Mouse (Mus musculus) retina, embryonic 14.5 days (tissue): ENCODE data around the gene Enpp3.

Experiments
- DNase-seq: peaks from one replicate; pipeline ENCODE4 v3.0.0-alpha.2; 2015; ENCODE audit warnings: low spot score

Enpp3 gene

DNA sequence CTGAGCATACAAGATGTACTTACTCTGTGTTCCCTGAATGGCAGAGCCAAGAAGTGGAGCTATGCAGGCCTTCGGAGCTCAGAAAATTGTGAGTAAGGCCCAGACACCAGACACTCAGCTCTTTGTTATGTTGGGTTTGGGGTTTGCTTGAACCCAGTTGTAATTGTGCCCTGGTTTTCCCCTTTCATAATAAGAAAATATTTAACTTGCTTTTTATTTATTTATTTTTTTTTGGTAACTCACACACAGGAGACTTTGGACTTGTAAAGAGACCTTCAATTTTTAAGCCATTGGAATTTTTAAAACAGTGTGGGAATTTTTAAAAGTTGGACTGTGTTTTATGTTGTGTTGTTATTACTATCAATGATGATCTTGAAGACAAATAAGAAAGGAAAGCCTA, at the start of gene Enpp3:
TSS of gene Enpp3 (minus strand) at position 148 of the 400 bp plus-strand sequence.
- no peak for DNase-seq

DNA sequence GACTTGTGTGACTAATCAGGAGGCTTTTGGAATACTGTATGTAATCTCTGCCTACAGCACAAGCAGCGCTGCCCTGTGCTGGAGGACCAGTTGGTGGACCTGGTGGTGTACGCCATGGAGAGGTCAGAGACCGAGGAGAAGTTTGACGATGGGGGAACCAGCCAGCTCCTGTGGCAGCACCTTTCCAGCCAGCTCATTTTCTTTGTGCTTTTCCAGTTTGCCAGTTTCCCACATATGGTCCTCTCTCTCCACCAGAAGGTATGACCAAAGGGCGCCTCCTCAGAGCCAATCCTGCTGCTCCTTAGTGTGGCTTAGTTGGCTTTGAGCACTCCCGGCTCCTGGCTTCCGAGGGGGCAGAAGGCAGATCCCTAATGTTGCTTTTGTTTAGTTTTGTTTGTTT, 45.7 kb upstream of the Enpp3 start:
- DNase-seq: no peak

DNA sequence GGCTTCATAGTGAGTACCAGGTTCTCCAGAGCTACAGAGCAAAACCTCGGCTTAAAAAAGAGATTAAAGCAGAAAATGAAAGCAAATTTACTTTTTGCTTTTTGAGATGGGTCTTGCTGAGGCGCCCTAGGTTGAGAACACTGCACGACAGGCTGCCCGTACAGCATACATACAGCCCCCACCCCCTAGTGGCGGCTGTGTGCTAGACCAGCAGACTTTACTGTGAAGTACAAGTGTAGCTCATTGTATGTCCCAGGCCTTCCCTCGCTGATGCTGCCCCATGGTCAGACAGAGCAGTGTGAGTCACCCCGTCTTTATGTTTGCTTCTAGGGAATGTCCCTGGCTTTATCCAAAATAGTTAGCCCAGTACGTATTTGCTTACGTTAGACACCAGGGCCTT, 43.4 kb upstream of the Enpp3 start:
- DNase-seq: peak; percentile 54

DNA sequence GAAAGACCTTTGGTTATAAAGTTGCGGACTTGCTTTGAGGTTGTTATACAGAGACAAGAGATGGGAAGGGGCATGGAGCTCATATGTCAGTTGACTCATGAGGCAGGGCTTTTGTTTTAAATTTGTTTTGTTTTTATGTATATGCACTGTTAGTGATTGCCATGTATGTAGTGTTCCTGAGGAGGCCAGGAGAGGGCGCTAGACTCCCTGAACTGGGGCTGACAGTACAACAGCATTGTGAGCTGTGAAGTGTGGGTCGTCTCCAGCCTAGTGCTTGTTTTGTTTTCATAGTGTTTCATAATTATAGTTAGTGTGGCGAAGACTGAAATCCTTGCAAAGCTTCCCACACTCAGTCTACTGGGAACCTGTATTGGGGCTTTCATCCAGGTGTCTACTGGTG, 31.0 kb upstream of the Enpp3 start:
- peak; percentile 29 for DNase-seq

DNA sequence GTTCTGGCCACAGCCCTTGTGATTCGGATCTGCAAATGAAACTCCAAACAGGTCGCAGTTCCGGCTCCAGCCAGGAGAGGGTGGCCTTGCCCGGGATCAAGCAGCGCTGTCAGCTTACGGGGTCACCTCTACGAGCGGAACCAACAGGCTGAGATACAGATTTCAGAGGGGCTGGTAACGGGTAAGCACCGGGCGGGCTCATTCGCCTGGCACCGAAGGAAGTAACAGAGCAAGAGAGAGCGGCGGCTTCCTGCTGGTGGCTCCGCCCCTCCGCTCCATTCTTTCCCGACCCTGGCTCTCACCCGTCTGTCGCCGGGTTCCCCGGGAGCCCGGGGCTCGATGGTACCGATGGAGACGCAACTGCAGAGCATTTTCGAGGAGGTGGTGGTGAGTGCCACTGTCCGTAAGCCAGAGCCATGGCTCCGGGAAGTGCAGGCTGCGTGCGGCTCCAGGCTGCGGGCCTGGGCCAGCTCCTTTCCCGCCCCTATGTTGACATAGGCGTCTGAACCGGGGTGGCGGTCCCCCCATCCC, 27.2 kb upstream of the Enpp3 start, which contains the start of gene Med23:
TSS of gene Med23 (plus strand) at position 227 of the 531 bp plus-strand sequence.
- DNase-seq: peak; percentile 98

DNA sequence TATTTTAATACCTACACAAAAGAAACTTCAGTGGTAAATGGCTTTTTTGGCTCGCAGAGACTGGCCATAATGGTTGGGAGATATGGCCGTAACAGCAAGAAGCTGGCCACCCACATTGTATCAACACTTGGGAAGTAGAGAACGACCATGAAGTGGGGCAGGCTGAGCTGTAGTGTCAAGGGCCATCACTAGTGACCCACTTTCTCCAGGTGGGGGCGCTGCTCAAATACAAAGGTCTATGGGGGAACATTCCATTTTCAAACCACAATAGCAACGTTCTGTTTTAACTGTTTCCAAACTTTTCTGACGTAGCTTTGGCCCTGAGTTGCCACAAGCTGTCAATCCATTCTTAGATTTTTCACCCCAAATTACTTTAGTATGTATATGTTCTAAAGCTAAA, 21.8 kb upstream of the Enpp3 start:
- DNase-seq: no peak

DNA sequence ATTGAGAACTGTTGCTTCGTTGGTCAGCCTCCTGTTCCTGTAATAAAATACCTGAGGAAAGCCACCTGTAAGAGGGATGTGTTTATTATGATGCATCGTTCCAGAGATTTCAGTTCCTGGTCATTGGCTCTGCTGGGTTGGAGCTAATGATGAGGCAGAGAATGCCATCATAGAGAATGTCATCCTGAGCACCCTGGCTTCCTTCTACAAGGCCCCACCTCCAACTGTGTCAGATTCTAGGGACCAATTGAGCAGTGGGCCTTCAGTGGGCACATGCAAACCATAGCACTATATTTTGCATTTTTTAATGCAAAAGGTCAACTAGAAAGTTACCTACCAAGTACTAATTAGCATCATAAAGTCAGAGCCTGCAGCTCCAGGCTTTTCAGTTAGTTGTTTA, 20.5 kb upstream of the Enpp3 start:
- no peak for DNase-seq

DNA sequence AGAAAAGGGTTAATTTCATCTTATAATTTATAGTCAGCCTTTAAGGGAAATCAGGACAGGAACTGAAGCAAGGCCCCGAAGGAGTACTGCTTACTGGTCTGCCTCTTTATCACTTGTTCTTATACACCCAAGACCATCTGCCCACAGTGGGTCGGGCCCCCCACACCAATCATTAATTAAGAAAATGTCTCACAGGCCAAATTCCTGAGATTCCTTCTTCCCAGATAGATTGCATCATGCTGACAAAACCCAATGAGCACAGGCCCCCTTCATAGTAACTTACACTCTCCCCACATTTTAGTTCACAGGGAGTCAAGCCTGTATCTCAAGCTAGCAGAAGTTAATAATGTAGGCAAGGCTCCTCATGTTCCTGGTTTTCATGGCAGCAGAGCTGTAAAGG, 625 bp downstream of the Enpp3 start:
- DNase-seq: no peak

DNA sequence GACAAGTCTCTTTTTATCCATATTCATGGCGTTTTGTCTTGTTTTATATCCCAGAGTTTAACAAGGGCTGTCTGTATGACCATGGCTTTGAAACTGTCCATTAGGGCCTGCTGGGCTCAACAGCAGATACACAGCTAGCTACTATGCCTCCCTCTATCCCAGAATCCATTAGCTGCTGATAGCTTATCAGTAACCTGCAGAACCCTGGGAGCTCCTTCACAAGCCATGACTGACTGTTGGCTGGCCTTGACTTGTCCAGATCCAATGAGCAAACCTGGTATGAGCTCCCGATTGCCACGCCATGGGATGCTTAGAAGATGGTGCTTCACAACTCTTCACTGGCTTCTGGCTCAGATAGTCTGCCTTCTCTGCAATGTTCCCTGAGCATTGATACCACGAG, 1.8 kb downstream of the Enpp3 start:
- no peak for DNase-seq

DNA sequence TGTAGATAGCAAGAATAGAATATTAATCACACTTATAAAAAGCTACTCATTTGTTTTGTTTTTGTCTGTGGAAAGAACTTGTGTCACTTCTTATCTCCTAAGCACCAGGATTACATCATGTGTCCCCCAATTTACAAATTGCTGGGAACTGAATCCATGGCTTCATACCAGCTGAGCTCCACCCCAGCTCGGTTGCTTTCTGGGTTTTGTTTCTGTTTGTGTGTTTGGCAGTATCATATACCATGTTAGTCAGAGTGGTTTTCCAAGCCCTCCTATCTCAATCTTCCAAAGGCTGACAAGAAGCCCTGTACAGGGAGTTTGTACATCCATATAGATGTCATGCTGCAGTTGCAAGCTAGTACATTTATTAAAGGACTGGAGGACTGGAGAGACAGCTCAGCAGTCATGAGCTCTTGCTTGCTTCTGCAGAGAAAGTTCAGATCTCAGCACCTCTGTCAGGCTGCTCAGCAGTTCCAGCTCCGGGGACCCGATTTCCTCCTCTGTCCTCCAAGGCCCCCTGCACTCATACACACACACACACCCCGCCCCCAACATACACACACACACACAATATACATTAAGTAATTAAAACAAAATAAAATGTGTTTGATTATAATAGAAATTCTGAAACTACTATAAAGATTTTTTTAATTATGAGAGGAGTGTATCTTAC, 6.1 kb downstream of the Enpp3 start:
- DNase-seq: no peak

DNA sequence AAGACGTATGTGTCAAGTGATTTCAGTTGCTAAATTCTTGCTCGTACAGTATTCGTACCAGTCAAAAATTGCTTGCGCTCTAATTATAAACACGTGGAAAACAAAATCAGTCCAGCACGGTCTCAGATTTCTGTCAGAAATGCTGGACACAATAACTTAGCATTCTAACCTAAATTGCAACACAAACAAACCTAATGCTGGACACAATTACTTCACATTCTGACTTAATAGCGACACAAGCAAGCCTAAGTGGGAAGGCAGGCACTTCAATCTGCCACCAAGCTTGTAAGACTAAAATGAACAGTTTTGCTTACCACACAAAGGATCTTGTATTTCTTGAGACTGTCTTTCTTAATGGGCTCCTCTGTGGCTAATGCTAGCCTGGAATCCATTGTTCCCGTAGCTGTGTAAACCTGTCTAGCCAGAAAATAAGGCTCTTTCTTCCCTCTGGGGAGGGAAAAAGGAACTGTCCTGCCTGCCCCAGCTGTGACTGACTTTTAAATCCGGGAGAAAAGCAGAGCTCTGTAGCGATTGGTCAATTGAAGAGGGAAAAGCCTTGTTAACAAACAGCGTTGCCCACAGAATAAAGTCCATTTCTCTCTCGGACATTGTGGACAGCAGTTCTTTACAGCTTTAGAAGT, 6.8 kb downstream of the Enpp3 start:
- DNase-seq: peak; percentile 28

DNA sequence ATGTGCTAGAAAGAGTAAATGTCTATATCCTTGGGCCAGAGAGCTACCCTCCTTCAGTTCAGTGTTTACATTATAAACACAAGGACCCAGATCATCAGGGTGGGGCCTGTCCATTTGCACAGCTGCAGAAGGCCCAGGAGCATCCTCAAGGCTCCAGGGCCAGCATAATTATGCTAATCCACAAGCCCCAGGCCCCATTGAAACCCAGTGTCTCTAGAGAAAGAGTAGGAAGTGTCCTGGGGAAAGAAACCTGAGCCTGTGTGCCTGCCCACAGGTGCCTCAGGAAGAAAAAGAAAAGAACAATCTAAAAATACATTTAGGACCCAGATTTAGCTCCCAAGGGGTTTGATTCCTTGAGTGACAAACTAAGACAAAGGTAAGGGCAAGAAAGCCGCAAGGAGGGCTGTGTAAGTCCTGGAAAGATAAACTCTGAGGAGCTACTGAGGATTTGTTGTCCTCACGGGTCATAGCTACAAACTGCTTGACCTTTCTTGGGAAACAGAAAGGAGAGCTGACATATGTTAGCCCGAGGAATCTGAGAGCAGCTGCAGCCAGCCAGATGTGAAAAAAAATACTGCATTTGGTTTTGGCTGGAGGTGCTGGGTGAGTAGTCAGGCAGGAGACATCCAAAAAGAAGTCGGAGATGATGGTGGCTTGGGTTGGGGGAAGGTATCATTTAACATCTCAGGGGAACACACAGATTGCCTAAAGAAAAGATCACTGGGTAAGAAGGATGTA, 7.8 kb downstream of the Enpp3 start:
- DNase-seq: no peak

DNA sequence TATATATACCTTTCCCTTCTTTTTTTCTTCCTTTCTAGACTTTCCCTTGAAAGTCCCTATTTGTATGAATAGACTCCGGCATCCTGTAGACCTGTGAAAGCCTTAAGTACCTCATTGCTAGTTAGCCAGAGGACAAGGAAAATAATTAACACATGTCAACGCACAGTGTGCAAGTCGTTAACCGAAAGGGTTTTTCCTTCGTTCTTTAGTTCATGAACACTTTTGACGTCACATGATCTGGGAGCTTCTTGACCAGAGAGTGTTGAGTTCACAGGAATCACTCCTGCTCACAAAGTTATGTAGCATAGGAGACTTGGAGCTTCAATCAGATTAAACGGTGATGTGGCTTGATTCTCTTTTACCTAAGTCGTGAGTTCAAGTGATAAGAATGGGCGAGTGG, 10.3 kb downstream of the Enpp3 start:
- no peak for DNase-seq

DNA sequence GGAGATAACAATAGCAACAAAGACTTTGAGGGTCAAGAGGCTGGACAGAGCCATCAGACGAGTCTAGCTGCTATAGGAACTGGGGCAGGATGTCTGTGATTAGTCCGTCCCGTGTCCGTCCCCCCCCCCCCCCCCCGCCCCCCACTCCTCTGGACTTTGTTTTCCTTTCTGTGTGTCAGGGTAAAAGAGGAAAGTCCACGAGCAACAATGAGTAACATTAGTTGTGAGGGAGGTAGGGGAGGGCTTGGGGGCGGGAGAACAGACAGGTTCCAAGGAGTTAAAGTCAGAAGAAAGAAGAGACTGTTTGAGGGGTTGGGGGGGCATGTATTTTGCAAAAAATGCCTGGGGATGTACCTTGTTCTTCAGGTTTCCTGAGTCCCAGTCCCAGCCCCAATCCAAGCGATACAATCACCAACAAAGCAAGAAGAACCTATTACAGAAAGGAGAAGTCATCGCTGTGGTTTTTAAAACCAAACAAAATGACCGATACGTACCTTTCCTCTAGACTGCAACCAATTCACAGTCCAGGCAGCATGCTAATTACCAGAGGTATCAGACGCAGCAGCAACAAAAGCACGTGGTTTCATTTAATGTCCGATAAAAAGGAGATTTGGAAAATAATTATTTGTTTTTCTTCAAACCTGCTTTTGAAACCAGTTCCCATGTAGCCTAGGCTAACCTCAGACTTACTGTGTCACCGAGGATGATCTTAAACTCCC, 11.1 kb downstream of the Enpp3 start:
- no peak for DNase-seq

DNA sequence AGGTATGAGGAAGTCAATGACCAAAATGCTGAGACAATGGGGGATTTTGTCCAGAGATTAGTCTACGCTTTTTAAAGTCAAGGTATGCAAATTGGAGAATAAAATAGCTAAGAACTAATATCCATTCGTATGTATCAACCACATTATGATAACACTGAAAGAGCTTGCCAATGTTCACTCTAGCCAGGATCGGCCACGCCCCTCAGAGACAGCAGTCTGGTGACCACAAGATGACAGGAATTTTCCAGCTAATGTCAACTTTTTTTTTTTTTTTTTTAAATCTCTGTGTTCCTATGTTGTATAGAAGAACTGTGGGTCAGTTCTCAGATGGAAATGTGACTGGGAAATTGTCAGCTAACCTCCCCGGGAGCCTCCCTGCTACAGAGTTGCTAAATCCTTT, 12.2 kb downstream of the Enpp3 start:
- DNase-seq: no peak

DNA sequence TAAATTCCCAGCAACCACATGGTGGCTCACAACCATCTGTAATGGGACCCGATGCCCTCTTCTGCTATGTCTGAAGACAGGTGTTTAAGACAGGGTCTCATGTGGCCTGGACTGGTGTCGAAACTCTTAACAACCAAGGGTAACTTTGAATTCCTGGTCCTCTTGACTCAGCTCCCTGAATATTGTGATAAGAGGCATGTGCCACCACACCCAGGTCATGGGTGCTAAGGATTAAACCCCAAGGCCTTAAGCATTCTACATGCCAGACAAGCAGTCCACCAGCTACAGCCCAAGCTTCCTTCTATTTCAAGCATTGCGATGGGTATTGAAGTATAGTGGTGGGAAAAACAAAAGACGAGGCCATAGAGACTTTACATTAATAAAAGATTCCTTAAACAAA, 14.5 kb downstream of the Enpp3 start:
- no peak for DNase-seq

DNA sequence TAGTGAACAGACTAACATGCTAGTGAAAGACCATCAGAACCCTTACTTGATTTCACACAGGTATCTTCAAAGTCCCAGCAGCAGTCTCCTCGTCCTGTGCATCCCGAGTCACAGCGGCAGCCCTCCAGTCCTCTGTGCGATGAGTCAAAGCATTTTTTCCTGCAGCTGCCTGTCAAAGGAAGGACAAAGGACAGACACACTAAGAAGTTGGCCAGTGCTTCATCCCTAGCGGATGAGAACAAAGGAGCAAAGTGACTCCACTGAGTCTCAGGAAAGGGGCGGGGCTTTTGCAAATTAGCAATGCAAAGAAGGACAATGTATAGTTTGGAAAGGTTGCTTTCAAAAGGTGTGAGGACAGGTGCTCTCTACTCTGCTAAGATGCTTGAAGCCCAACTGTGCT, 16.5 kb downstream of the Enpp3 start:
- no peak for DNase-seq

DNA sequence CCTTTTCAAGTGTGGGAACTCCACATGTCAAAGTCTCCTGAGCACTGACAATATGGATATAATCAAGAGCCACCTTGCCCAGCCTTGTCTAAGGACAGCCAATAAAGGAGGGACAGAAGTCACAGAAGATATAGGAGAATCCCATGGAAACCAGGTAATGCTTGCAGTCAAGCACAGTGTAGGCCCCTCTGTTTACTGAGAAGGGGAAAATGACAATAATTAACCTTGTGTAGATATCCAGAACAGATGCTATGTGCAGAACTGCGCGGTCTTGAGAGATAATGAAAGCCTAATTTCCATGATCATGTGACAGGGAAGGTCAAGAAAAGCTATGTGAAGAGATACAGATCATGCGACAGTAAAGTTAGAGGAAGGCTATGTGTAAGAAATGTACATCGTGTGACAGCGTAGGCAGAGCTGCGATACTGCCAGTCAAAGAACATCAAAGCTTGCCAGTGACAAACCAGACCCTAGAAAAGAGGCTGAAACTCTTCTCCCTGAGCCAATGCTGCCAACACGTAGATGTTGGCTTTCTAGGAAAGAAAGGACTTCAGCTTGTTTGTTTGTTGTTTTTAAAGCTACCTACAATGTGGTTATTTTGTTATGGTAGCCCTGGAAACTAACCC, 17.1 kb downstream of the Enpp3 start:
- no peak for DNase-seq

DNA sequence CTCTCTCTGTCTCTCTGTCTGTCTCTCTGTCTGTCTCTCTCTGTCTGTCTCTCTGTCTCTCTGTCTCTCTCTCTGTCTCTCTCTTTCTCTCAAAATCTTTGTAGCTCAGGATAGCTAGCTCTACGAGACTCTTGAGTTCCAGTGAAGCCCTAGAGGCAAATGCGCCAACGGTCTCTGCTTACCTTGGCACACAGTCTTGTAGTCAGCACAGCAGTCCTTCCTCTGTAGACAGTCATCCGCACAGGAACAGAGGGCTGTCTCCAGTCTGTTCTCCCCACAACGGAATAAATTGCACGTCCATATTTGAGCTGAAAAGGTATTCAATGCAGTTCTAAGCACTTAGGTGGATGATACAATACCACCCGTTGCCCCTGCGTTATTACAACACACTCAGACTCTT, 18.0 kb downstream of the Enpp3 start:
- no peak for DNase-seq

DNA sequence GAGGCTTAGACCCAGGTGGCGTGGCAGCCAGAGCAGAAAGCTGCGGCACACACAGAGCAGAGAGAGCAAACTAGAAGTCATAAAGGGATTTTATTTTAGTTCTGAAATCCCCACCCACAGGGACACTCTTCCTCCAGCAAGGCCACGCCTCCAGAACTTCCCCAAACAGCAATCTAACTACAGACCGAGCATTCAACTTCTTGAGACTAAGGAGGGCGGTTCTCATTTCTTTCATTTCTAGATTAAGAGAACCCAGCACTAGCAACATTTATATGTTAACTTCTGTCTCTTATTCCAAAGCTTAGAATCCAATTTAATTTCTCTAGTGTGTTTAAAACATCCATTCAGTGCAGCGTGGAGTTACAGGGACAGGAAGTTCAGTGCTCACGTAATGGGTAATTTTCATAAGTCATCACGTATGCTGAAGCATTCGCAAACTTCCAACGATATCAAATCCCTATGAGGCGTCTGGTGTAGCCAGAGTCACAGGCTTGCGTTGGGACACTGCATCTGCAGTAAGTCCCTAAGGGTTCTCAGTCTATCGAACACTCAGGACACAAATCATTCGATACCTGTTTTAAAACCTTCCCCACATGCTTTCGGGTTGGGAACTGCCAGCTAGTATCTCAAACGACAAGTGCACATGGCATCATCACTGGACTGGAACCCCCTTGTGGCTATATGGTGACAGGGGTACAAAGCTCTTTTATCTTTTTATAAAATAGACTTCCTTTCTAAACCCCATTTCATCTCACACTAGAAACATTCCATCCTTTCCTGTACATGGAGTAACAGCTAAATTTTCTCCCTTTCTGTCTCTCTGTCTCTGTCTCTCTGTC, 18.7 kb downstream of the Enpp3 start:
- DNase-seq: no peak

DNA sequence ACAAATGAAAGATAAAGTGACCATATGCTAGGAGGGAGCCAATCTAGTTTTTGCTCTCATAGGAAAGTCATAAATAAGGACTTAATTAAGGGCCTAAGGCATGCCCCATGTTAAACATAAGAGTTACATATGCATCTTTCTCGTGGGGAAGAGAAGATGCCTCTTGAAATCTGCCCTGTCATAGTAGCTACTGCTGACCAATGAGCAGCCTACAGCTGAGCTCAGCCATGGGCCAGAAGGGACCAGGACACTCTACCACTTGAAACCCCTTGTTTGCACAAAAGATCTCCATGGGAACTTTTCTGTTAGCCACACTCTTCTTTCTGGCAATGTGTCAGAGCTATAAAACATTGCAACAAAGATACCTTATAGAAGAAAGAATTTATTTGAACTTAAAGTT, 19.4 kb downstream of the Enpp3 start:
- DNase-seq: no peak
